Mouse (Mus musculus) hindbrain, embryonic 11.5 days (tissue): ENCODE data around the gene Tm7sf3. TPM values are rescaled to one million over a fixed set of nuclear protein-coding genes. Genes with fewer than 3 reads are reported as not detected.

Source experiments
- ATAC-seq: fragments of 200-750 bp; cut with Nextera tagmentation; 2 replicates; pipeline ENCODE4 v1.8.0; 2017; ENCODE audit warnings: mild to moderate bottlenecking, moderate TSS enrichment, moderate library complexity; ENCODE audit not compliant: low FRiP score
- DNase-seq: peaks from one replicate; pipeline ENCODE4 v3.0.0-alpha.2; 2015; ENCODE audit warnings: low spot score
- H3K27ac ChIP-seq: fragments of 300-500 bp; sonication (generic); 2 replicates; pipeline ENCODE4 v1.5.1; 2014; ENCODE audit warnings: mild to moderate bottlenecking, low read depth, low read length
- H3K27me3 ChIP-seq: fragments of 300-500 bp; sonication (generic); 2 replicates; pipeline ENCODE4 v1.6.1; 2014; ENCODE audit warnings: mild to moderate bottlenecking, low read length, moderate library complexity, mixed read lengths; ENCODE audit not compliant: control insufficient read depth, insufficient read depth
- H3K36me3 ChIP-seq: fragments of 300-500 bp; sonication (generic); 2 replicates; pipeline ENCODE4 v1.6.1; 2014; ENCODE audit warnings: mild to moderate bottlenecking, low read length, moderate library complexity, mixed read lengths; ENCODE audit not compliant: control insufficient read depth, insufficient read depth
- H3K4me1 ChIP-seq: fragments of 300-500 bp; sonication (generic); replicated peaks from 2 replicates; pipeline ENCODE4 v1.6.1; 2014; ENCODE audit warnings: low read length, mixed read lengths; ENCODE audit not compliant: control insufficient read depth, insufficient read depth
- H3K4me2 ChIP-seq: fragments of 300-500 bp; sonication (generic); replicated peaks from 2 replicates; pipeline ENCODE4 v1.6.1; 2014; ENCODE audit warnings: mild to moderate bottlenecking, low read depth, low read length
- H3K4me3 ChIP-seq: fragments of 300-500 bp; sonication (generic); 2 replicates; pipeline ENCODE4 v1.5.1; 2014; ENCODE audit warnings: low read depth, low read length
- H3K9ac ChIP-seq: fragments of 300-500 bp; sonication (generic); 2 replicates; pipeline ENCODE4 v1.6.1; 2014; ENCODE audit warnings: low read depth, low read length
- H3K9me3 ChIP-seq: fragments of 300-500 bp; sonication (generic); 2 replicates; pipeline ENCODE4 v1.6.1; 2016; ENCODE audit warnings: low read length; ENCODE audit not compliant: control insufficient read depth
- WGBS: fragments of 180-500 bp; shearing (Covaris S2); extraction: QIAGEN DNeasy Blood & Tissue Kit; methylation state at CpG from one replicate; pipeline ENCODE4 v1.1.7; 2014; 5-methylcytosine and 5-hydroxymethylcytosine counted together
- polyA plus RNA-seq: library from polyadenylated mRNA; unstranded; fragments of >200 nt; fragmentation: Nextera tagmentation; extraction: Ambion mirVana; gene quantifications from 2 replicates; pipeline ENCODE4 v1.2.1, GENCODE M21; 2014

The Tm7sf3 gene
- polyA plus RNA-seq, 1 experiment from 2014 or later, result 27.8 TPM

- Histone ChIP-seq H3K4me2 (no peak overlapping the region), H3K27me3 (no peaks in the 10 kb centered on the region), H3K36me3 (no peaks in the 10 kb centered on the region), H3K9ac (no peak overlapping the region), H3K9me3 (no peaks in the 10 kb centered on the region), H3K4me3 (no peak overlapping the region), H3K4me1 (no peaks in the 10 kb centered on the region), H3K27ac (no peak overlapping the region)
- WGBS, result 88% methylated on average over 4 of the region's 4 CpGs
- no peak for DNase-seq
- no peak for ATAC-seq
Observed at GRCm38 (mm10) chr6:146674881-146675536, 32.4 kb upstream of the Tm7sf3 start.

- no peak for ATAC-seq
- 87% methylated on average over 8 of the region's 8 CpGs for whole genome bisulfite sequencing
- Histone ChIP-seq H3K36me3 (no peaks in the 10 kb centered on the region), H3K27me3 (no peaks in the 10 kb centered on the region), H3K27ac (no peak overlapping the region), H3K4me2 (no peak overlapping the region), H3K4me1 (no peaks in the 10 kb centered on the region), H3K9me3 (no peaks in the 10 kb centered on the region), H3K9ac (no peak overlapping the region), H3K4me3 (no peak overlapping the region)
- DNase-seq, result no peak
Observed at GRCm38 (mm10) chr6:146674420-146674819, 31.8 kb upstream of the Tm7sf3 start.

GRCm38 (mm10) chr6:146673696-146674095, 31.1 kb upstream of the Tm7sf3 start:
- DNase-seq (no peak), ATAC-seq (no peak)
- H3K36me3 ChIP-seq, result no peaks in the 10 kb centered on the region
- no peaks in the 10 kb centered on the region for H3K9me3 ChIP-seq
- WGBS, result 85% methylated on average over 4 of the region's 4 CpGs
- no peak overlapping the region for H3K27ac ChIP-seq
- no peak overlapping the region for H3K9ac ChIP-seq
- H3K27me3 ChIP-seq, result no peaks in the 10 kb centered on the region
- H3K4me3 ChIP-seq, result no peak overlapping the region
- no peaks in the 10 kb centered on the region for H3K4me1 ChIP-seq
- no peak overlapping the region for H3K4me2 ChIP-seq

- no peak overlapping the region for H3K4me2 ChIP-seq
- no peak overlapping the region for H3K9ac ChIP-seq
- 68% methylated on average over 5 of the region's 5 CpGs for WGBS
- ATAC-seq (no peak), DNase-seq (no peak)
- H3K27me3 ChIP-seq, result no peaks in the 10 kb centered on the region
- H3K4me1 ChIP-seq, result no peaks in the 10 kb centered on the region
- no peak overlapping the region for H3K4me3 ChIP-seq
- H3K27ac ChIP-seq, result no peak overlapping the region
- no peaks in the 10 kb centered on the region for H3K36me3 ChIP-seq
- no peaks in the 10 kb centered on the region for H3K9me3 ChIP-seq
Observed at GRCm38 (mm10) chr6:146672106-146672505, 29.5 kb upstream of the Tm7sf3 start.

GRCm38 (mm10) chr6:146670956-146671855, 28.6 kb upstream of the Tm7sf3 start:
- no peaks in the 10 kb centered on the region for H3K27me3 ChIP-seq
- H3K27ac ChIP-seq, result no peak overlapping the region
- H3K4me3 ChIP-seq, result no peak overlapping the region
- no peaks in the 10 kb centered on the region for H3K9me3 ChIP-seq
- no peak overlapping the region for H3K9ac ChIP-seq
- 91% methylated on average over 15 of the region's 15 CpGs for WGBS
- no peak for DNase-seq
- no peak overlapping the region for H3K4me2 ChIP-seq
- ATAC-seq, result no peak
- H3K4me1 ChIP-seq, result no peaks in the 10 kb centered on the region
- no peaks in the 10 kb centered on the region for H3K36me3 ChIP-seq

- no peak for ATAC-seq
- no peaks in the 10 kb centered on the region for H3K9me3 ChIP-seq
- H3K36me3 ChIP-seq, result no peaks in the 10 kb centered on the region
- no peak for DNase-seq
- no peak overlapping the region for H3K4me3 ChIP-seq
- no peaks in the 10 kb centered on the region for H3K27me3 ChIP-seq
- no peak overlapping the region for H3K27ac ChIP-seq
- H3K4me2 ChIP-seq, result no peak overlapping the region
- no peak overlapping the region for H3K9ac ChIP-seq
- no peaks in the 10 kb centered on the region for H3K4me1 ChIP-seq
Observed at GRCm38 (mm10) chr6:146668606-146669005, 26.0 kb upstream of the Tm7sf3 start.

GRCm38 (mm10) chr6:146666811-146667210, 24.2 kb upstream of the Tm7sf3 start:
- ATAC-seq, result no peak
- 85% methylated on average over 6 of the region's 6 CpGs for WGBS

GRCm38 (mm10) chr6:146665408-146665807, 22.8 kb upstream of the Tm7sf3 start:
- no peaks in the 10 kb centered on the region for H3K27me3 ChIP-seq
- no peak overlapping the region for H3K4me3 ChIP-seq
- H3K27ac ChIP-seq, result no peak overlapping the region
- H3K4me1 ChIP-seq, result no peaks in the 10 kb centered on the region
- no peak overlapping the region for H3K9ac ChIP-seq
- no peaks in the 10 kb centered on the region for H3K36me3 ChIP-seq
- no peak for DNase-seq
- H3K9me3 ChIP-seq, result no peaks in the 10 kb centered on the region
- no peak overlapping the region for H3K4me2 ChIP-seq
- 84% methylated on average over 2 of the region's 2 CpGs for WGBS
- no peak for ATAC-seq

More at GRCm38 (mm10) chr6:146666811-146667210, 24.2 kb upstream of the Tm7sf3 start:
- Histone ChIP-seq H3K27ac (no peak overlapping the region), H3K4me2 (no peak overlapping the region), H3K4me3 (no peak overlapping the region), H3K9me3 (no peaks in the 10 kb centered on the region), H3K36me3 (no peaks in the 10 kb centered on the region), H3K9ac (no peak overlapping the region), H3K4me1 (no peaks in the 10 kb centered on the region), H3K27me3 (no peaks in the 10 kb centered on the region)
- no peak for DNase-seq

GRCm38 (mm10) chr6:146664917-146665316, 22.3 kb upstream of the Tm7sf3 start:
- no peaks in the 10 kb centered on the region for H3K27me3 ChIP-seq
- H3K9me3 ChIP-seq, result no peaks in the 10 kb centered on the region
- 94% methylated on average over 5 of the region's 5 CpGs for WGBS
- no peak overlapping the region for H3K4me3 ChIP-seq
- no peak overlapping the region for H3K27ac ChIP-seq
- no peak for DNase-seq
- ATAC-seq, result no peak
- H3K4me2 ChIP-seq, result no peak overlapping the region
- no peak overlapping the region for H3K9ac ChIP-seq
- no peaks in the 10 kb centered on the region for H3K4me1 ChIP-seq
- H3K36me3 ChIP-seq, result no peaks in the 10 kb centered on the region
